Mouse (Mus musculus) adrenal gland, adult 2 months (tissue): ENCODE results near the gene Paf1. TPM values are rescaled to one million over a fixed set of nuclear protein-coding genes. Genes with fewer than 3 reads are reported as not detected.

Experiments used
- DNase-seq: peaks from one replicate; pipeline ENCODE4 v3.0.0; 2021
- polyA plus RNA-seq: library from polyadenylated mRNA; depleted of rRNA; stranded (reverse); fragments of >200 nt; gene quantifications from 2 replicates; pipeline ENCODE4 v1.2.3, GENCODE M21; 2012
- total RNA-seq, 2 experiments: library from RNA; stranded (reverse); gene quantifications; 2 replicates each; pipeline ENCODE4 v1.2.3; 2021

Gene Paf1
- total and polyA plus RNA-seq, 3 experiments: 73.4 to 399 (median 104) TPM

- no peak for DNase-seq
Observed at GRCm38 (mm10) chr7:28370977-28371513, 21.7 kb upstream of the Paf1 start.

GRCm38 (mm10) chr7:28371514-28371989 is 21.2 kb upstream of the Paf1 start:
- peak; percentile 68 for DNase-seq

- peak; percentile 98 for DNase-seq
Observed at GRCm38 (mm10) chr7:28372251-28373108, 20.3 kb upstream of the Paf1 start, which contains the start of gene Plekhg2. Gene Plekhg2, minus strand, starts transcription at chr7:28372599.

GRCm38 (mm10) chr7:28373131-28373581 is 19.6 kb upstream of the Paf1 start:
- DNase-seq: peak; percentile 78

GRCm38 (mm10) chr7:28373891-28374495 is 18.8 kb upstream of the Paf1 start:
- DNase-seq: no peak

- DNase-seq: no peak
Observed at GRCm38 (mm10) chr7:28374647-28375046, 18.1 kb upstream of the Paf1 start.

GRCm38 (mm10) chr7:28375176-28375921 is 17.4 kb upstream of the Paf1 start:
- DNase-seq: peak; percentile 94

GRCm38 (mm10) chr7:28376011-28376771 is 16.6 kb upstream of the Paf1 start:
- peak; percentile 87 for DNase-seq

GRCm38 (mm10) chr7:28377190-28378065 is 15.3 kb upstream of the Paf1 start:
- DNase-seq: no peak

- peak; percentile 68 for DNase-seq
Observed at GRCm38 (mm10) chr7:28378066-28378690, 14.6 kb upstream of the Paf1 start.

- DNase-seq: peak; percentile 97
Observed at GRCm38 (mm10) chr7:28378769-28379651, 13.7 kb upstream of the Paf1 start.

- DNase-seq: no peak
Observed at GRCm38 (mm10) chr7:28380237-28381016, 12.3 kb upstream of the Paf1 start, which contains the start of gene Zfp36. Gene Zfp36, minus strand, starts transcription at chr7:28380253.

- peak; percentile 93 for DNase-seq
Observed at GRCm38 (mm10) chr7:28381017-28381790, 11.5 kb upstream of the Paf1 start.

GRCm38 (mm10) chr7:28381938-28382337 is 10.8 kb upstream of the Paf1 start:
- DNase-seq: peak; percentile 90

GRCm38 (mm10) chr7:28382347-28382951 is 10.3 kb upstream of the Paf1 start:
- no peak for DNase-seq

GRCm38 (mm10) chr7:28382981-28383396 is 9.8 kb upstream of the Paf1 start:
- peak; percentile 83 for DNase-seq
